Mouse (Mus musculus) limb, embryonic 14.5 days (tissue): ENCODE results near the gene Mdfic. TPM values are rescaled to one million over a fixed set of nuclear protein-coding genes. Genes with fewer than 3 reads are reported as not detected.

Experiments used
- ATAC-seq: fragments of 200-750 bp; cut with Nextera tagmentation; 2 replicates; pipeline ENCODE4 v1.8.0; 2017; ENCODE audit warnings: low read depth, moderate number of reproducible peaks, moderate TSS enrichment; ENCODE audit not compliant: low FRiP score
- DNase-seq: peaks from one replicate; pipeline ENCODE4 v3.0.0-alpha.2; 2015; ENCODE audit warnings: low spot score
- H3K27ac ChIP-seq: fragments of 300-500 bp; sonication (generic); replicated peaks from 2 replicates; pipeline ENCODE4 v1.5.1; 2014; ENCODE audit warnings: low read depth, mild to moderate bottlenecking, low read length, moderate library complexity, mixed read lengths
- H3K27me3 ChIP-seq: fragments of 300-500 bp; sonication (generic); 2 replicates; pipeline ENCODE4 v1.6.1; 2014; ENCODE audit warnings: low read length, mixed read lengths; ENCODE audit not compliant: control insufficient read depth, insufficient read depth
- H3K36me3 ChIP-seq: fragments of 300-500 bp; sonication (generic); 2 replicates; pipeline ENCODE4 v1.6.1; 2014; ENCODE audit warnings: mild to moderate bottlenecking, low read length, moderate library complexity, mixed read lengths; ENCODE audit not compliant: control insufficient read depth, insufficient read depth
- H3K4me1 ChIP-seq: fragments of 300-500 bp; sonication (generic); 2 replicates; pipeline ENCODE4 v1.6.1; 2014; ENCODE audit warnings: antibody characterized with exemption, low read length, mixed read lengths; ENCODE audit not compliant: control insufficient read depth, insufficient read depth
- H3K4me2 ChIP-seq: fragments of 300-500 bp; sonication (generic); replicated peaks from 2 replicates; pipeline ENCODE4 v1.6.1; 2014; ENCODE audit warnings: low read depth, mild to moderate bottlenecking, low read length, moderate library complexity; ENCODE audit not compliant: severe bottlenecking
- H3K4me3 ChIP-seq: fragments of 300-500 bp; sonication (generic); replicated peaks from 2 replicates; pipeline ENCODE4 v1.5.1; 2014; ENCODE audit warnings: low read length
- H3K9ac ChIP-seq: fragments of 300-500 bp; sonication (generic); 2 replicates; pipeline ENCODE4 v1.6.1; 2014; ENCODE audit warnings: mild to moderate bottlenecking, low read depth, low read length, moderate library complexity; ENCODE audit not compliant: severe bottlenecking
- H3K9me3 ChIP-seq: fragments of 300-500 bp; sonication (generic); 2 replicates; pipeline ENCODE4 v1.6.1; 2016; ENCODE audit warnings: low read length; ENCODE audit not compliant: control insufficient read depth
- POLR2A ChIP-seq: fragments of 200-500 bp; IDR thresholded peaks from 2 replicates; pipeline ENCODE4 v1.8.0; 2012; ENCODE audit warnings: inconsistent platforms, mild to moderate bottlenecking, moderate library complexity, borderline replicate concordance; ENCODE audit not compliant: insufficient read depth, insufficient read length; ENCODE audit errors: extremely low read depth
- WGBS: fragments of 180-500 bp; shearing (Covaris S2); extraction: QIAGEN DNeasy Blood & Tissue Kit; methylation state at CpG from one replicate; pipeline ENCODE4 v1.1.7; 2014; 5-methylcytosine and 5-hydroxymethylcytosine counted together
- polyA plus RNA-seq, 2 experiments: library from polyadenylated mRNA; depleted of rRNA in 1 of 2; stranded (reverse) in 1 of 2; unstranded in 1 of 2; fragments of >200 nt; fragmentation: Nextera tagmentation in 1 of 2; extraction: Ambion mirVana in 1 of 2; gene quantifications; 2 replicates each; pipeline versions ENCODE4 v1.2.1 to v1.2.3; 2012 to 2014

Mdfic gene
- polyA plus RNA-seq, 2 experiments: 14.2 to 27.7 TPM

DNA sequence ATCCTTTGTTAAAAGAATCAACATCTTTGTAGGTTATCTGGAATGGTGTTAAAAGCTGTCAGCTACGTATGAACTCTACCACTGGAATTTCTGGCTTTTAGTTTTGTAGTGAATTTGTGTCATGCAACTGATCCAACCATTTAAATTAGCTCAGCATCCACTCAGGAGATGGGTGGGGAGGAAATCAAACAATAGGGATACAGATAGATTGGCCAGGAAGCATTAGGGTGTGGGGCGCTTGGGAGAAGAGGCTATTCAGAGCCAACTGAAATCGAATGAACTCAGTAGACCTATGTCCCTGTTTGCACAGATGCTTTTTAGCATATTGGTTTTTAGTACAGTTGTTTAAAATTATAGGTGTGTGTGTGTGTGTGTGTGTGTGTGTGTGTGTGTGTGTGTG lies 56.6 kb downstream of the Mdfic start:
- DNase-seq (no peak), ATAC-seq (no peak)
- no peaks in the 10 kb centered on the region for H3K27me3 ChIP-seq
- H3K4me3 ChIP-seq: no peak overlapping the region
- no peak overlapping the region for H3K4me2 ChIP-seq
- H3K36me3 ChIP-seq: 0 out of 2 replicates have a peak, but pooled peaks cover 7% of the 10 kb centered on the region
- no peaks in the 10 kb centered on the region for H3K9me3 ChIP-seq
- no peak for TF ChIP-seq POLR2A
- H3K27ac ChIP-seq: no peak overlapping the region
- no peaks in the 10 kb centered on the region for H3K4me1 ChIP-seq
- WGBS: 83% methylated on average over 3 of the region's 3 CpGs
- no peak overlapping the region for H3K9ac ChIP-seq

DNA sequence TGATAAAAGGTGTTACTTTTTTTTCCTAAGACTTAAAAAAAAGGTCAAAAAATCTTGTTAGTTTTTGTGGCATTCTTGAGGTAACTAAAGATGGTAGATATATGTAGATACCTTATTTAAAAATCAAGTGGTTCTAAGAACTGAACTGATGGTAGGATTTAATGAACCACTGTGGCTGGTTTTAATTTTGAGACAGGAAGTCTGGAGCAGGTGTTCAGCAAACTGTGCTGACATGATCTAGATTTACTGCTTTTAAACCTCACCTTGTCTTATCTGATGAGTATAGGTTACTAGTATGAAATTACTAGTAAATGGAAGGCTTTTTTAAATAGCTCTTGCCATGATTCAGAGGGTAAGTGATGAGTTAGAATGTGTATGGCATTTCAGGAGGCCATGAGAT lies 59.7 kb downstream of the Mdfic start:
- ATAC-seq (no peak), DNase-seq (no peak)
- no peak for TF ChIP-seq POLR2A
- H3K9ac ChIP-seq: no peak overlapping the region
- H3K27ac ChIP-seq: no peak overlapping the region
- H3K4me3 ChIP-seq: no peak overlapping the region
- H3K4me1 ChIP-seq: no peaks in the 10 kb centered on the region
- H3K9me3 ChIP-seq: no peaks in the 10 kb centered on the region
- H3K36me3 ChIP-seq: peaks cover 6% of the 10 kb centered on the region; the same call in 1 of the 2 replicates
- H3K27me3 ChIP-seq: no peaks in the 10 kb centered on the region
- no peak overlapping the region for H3K4me2 ChIP-seq

DNA sequence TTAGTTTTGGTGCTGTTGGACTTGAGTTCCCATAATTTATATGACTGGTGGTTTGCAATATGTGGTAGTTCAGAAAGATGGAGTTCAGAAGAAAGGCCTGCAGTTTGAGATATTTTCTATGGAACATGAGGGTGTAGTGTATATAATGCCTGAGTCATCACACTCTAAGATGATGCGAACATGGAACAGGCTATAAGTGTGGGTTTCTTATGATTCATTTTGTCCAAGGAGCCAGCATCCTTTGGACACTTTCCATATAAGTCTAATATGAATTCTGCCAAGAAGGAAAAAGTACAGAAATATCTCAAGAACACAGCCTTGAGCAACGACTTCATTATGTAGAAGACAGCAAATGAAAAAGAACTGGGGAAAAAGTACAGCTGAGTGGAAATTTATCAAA lies 60.2 kb downstream of the Mdfic start:
- H3K27me3 ChIP-seq: no peaks in the 10 kb centered on the region
- H3K9me3 ChIP-seq: no peaks in the 10 kb centered on the region
- DNase-seq (no peak), ATAC-seq (no peak)
- H3K27ac ChIP-seq: no peak overlapping the region
- H3K9ac ChIP-seq: no peak overlapping the region
- H3K36me3 ChIP-seq: peaks cover 4% of the 10 kb centered on the region; the same call in 1 of the 2 replicates
- H3K4me2 ChIP-seq: no peak overlapping the region
- H3K4me1 ChIP-seq: no peaks in the 10 kb centered on the region
- 89% methylated on average over 2 of the region's 2 CpGs for WGBS
- no peak overlapping the region for H3K4me3 ChIP-seq
- TF ChIP-seq POLR2A: no peak

DNA sequence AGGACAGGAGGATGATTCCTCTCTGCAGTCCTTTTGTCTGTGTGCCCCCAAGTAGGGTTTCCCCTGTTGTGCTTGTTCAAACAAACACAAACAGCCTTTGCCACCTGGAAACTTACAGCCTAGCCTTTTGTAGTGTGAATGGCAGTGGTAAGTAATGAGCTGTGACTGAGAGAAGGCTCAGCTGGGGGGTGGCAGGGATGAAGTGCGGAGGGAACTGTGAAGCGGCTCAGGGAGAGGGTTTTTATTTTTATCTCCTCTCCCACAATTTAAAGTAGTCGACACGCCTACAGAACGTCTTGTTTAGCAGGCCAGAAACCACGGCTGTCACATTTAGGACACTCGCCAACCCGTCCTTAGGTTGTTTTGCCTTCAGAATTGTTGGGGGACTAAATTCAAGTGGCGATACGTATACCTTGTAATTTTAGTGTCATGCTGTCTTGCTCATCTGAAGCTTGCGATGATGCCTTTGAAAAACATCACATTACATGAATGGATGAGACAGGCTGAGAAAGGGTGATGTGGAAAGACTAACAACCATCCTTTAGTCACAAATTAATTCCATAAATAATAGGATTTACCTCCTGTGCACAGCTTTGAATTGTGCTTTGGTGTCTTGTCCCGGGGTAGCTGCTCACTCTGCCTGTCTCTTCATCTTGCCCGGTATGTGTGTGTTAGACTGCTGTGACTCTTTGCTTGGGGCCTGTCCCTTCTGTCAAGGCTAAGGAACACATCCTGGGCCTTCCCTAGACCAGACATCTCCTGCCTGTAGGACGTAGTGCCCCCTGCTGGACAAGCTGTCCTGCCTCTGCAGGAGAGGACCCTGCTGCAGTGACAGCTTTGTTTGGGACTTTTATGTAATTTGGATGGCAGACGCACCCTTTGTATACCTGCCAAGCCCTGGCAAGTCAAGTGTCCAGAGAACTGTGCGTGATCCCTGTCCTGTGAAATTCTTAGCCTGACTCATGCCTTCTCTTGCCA lies 69.4 kb downstream of the Mdfic start:
- H3K36me3 ChIP-seq: no peaks in the 10 kb centered on the region
- DNase-seq (no peak), ATAC-seq (no peak)
- no peak overlapping the region for H3K4me2 ChIP-seq
- H3K27me3 ChIP-seq: no peaks in the 10 kb centered on the region
- H3K4me1 ChIP-seq: peaks cover 4% of the 10 kb centered on the region
- no peak overlapping the region for H3K9ac ChIP-seq
- no peaks in the 10 kb centered on the region for H3K9me3 ChIP-seq
- 40% methylated on average over 16 of the region's 16 CpGs for WGBS
- no peak for TF ChIP-seq POLR2A
- no peak overlapping the region for H3K27ac ChIP-seq
- no peak overlapping the region for H3K4me3 ChIP-seq

DNA sequence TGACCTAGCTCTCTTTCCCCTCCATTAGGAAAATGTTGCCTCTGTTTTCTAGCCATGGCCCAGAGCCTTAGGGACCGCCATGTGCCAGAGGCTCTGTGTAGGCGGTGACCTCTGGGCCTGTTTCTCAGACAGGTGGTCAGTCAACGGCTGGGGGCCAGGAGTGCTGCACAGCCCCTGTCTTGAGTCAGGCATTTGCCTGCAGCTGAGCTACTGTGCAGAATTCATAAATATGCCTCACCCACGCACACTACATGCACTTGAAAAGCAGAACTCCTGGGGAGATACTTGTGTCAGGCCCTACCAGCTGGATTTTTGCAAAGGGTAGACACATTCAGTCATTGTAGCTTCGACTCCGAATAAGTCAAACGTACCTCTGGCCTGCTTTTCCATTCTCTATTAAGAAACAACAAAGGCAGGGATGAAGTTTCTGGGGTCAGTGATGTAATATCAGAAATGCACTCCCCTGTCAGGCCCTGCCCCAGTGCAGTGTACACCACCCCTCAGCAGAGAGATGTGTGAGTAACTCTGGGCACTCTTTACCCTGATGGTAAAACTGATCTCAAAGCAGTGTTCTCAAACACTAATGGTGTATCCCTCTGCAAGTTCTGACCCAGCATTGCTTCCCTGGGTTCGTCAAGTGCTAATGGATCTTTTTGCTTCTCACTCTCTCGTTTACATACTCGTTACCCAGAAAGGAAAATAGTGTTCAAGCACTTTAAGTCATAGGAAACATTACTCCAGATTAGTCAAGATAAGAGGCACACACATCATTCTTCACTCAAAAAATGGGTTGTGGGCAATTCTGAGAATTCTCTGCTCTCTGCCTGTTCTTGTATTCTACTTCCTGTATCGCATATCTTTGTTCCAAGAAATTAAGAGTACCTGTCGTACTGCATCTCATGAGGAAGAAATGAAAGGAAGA lies 72.5 kb downstream of the Mdfic start:
- Histone ChIP-seq H3K9ac (no peak overlapping the region), H3K4me3 (no peak overlapping the region), H3K9me3 (no peaks in the 10 kb centered on the region), H3K36me3 (0 out of 2 replicates have a peak, but pooled peaks cover under 1% of the 10 kb centered on the region), H3K27ac (0 out of 2 replicates have a peak overlapping the region, but pooled peaks have one; percentile 19), H3K27me3 (no peaks in the 10 kb centered on the region), H3K4me1 (peaks cover 4% of the 10 kb centered on the region), H3K4me2 (no peak overlapping the region)
- TF ChIP-seq POLR2A: no peak
- DNase-seq (peak; percentile 23), ATAC-seq (no peak)
- 70% methylated on average over 12 of the region's 12 CpGs for WGBS
